Mouse (Mus musculus) embryonic fibroblast, embryonic 13.5 days (primary cell): ENCODE measurements around the gene Olfr733.

Experiments used
- CTCF ChIP-seq: IDR thresholded peaks from 2 replicates; pipeline ENCODE4 v1.5.1; 2011; ENCODE audit warnings: mild to moderate bottlenecking, control low read depth, low read length, moderate library complexity, borderline replicate concordance; ENCODE audit not compliant: insufficient read depth
- POLR2A ChIP-seq: IDR thresholded peaks from 2 replicates; pipeline ENCODE4 v1.6.1; 2011; ENCODE audit warnings: low read depth, mild to moderate bottlenecking, control low read depth, low read length, moderate library complexity

DNA sequence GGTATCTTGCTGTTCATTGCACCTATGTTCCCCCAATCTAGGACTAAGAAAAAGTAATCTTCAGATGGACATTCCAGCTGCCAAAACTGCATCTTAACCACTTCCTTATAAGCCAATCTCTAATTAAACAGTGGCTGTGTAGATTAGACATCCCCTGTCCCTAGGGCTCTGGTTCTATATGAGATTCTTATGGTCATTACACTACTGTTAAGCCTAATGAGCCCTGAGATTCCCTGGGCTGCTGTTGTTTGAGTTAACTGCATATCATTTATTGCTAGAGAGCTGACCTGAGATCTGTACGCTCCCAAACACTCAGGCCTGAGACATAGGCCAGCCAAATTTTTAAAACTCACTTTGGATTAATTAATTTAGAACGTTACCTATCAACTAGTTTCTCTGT is 47.5 kb upstream of the Olfr733 start, which contains the start of gene Olfr735:
- TF ChIP-seq POLR2A (no peak), CTCF (no peak)
